Mouse (Mus musculus) hindbrain, embryonic 16.5 days (tissue): Measurements from ENCODE around the gene Mprip. TPM values are rescaled to one million over a fixed set of nuclear protein-coding genes. Genes with fewer than 3 reads are reported as not detected.

Experiments
- ATAC-seq: fragments of 200-750 bp; cut with Nextera tagmentation; 2 replicates; pipeline ENCODE4 v1.8.0; 2017; ENCODE audit warnings: moderate TSS enrichment, moderate library complexity
- H3K27ac ChIP-seq: fragments of 300-500 bp; sonication (generic); 2 replicates; pipeline ENCODE4 v1.5.1; 2014; ENCODE audit warnings: low read depth, mild to moderate bottlenecking, control low read depth, low read length, moderate library complexity
- H3K27me3 ChIP-seq: fragments of 300-500 bp; sonication (generic); replicated peaks from 2 replicates; pipeline ENCODE4 v1.6.1; 2014; ENCODE audit warnings: low read length; ENCODE audit not compliant: control insufficient read depth, insufficient read depth
- H3K36me3 ChIP-seq: fragments of 300-500 bp; sonication (generic); 2 replicates; pipeline ENCODE4 v1.6.1; 2014; ENCODE audit warnings: mild to moderate bottlenecking, low read length, moderate library complexity, mixed read lengths; ENCODE audit not compliant: control insufficient read depth, insufficient read depth
- H3K4me1 ChIP-seq: fragments of 300-500 bp; sonication (generic); 2 replicates; pipeline ENCODE4 v1.6.1; 2014; ENCODE audit warnings: low read depth, low read length; ENCODE audit not compliant: control insufficient read depth, insufficient read depth
- H3K4me2 ChIP-seq: fragments of 300-500 bp; sonication (generic); 2 replicates; pipeline ENCODE4 v1.6.1; 2014; ENCODE audit warnings: mild to moderate bottlenecking, low read length, control low read depth, moderate library complexity
- H3K4me3 ChIP-seq: fragments of 300-500 bp; sonication (generic); 2 replicates; pipeline ENCODE4 v1.5.1; 2014; ENCODE audit warnings: mild to moderate bottlenecking, low read length, control low read depth, moderate library complexity
- H3K9ac ChIP-seq: fragments of 300-500 bp; sonication (generic); 2 replicates; pipeline ENCODE4 v1.6.1; 2014; ENCODE audit warnings: low read depth, mild to moderate bottlenecking, control low read depth, low read length, moderate library complexity
- H3K9me3 ChIP-seq: fragments of 300-500 bp; sonication (generic); 2 replicates; pipeline ENCODE4 v1.6.1; 2014; ENCODE audit warnings: mild to moderate bottlenecking, low read length, moderate library complexity; ENCODE audit not compliant: control insufficient read depth
- WGBS: fragments of 180-500 bp; shearing (Covaris S2); extraction: QIAGEN DNeasy Blood & Tissue Kit; methylation state at CpG from one replicate; pipeline ENCODE4 v1.1.7; 2014; 5-methylcytosine and 5-hydroxymethylcytosine counted together
- polyA plus RNA-seq: library from polyadenylated mRNA; unstranded; fragments of >200 nt; fragmentation: Nextera tagmentation; extraction: Ambion mirVana; gene quantifications from 2 replicates; pipeline ENCODE4 v1.2.1, GENCODE M21; 2015

The Mprip gene
- polyA plus RNA-seq, 1 experiment from 2014 or later, result 34.8 TPM

DNA sequence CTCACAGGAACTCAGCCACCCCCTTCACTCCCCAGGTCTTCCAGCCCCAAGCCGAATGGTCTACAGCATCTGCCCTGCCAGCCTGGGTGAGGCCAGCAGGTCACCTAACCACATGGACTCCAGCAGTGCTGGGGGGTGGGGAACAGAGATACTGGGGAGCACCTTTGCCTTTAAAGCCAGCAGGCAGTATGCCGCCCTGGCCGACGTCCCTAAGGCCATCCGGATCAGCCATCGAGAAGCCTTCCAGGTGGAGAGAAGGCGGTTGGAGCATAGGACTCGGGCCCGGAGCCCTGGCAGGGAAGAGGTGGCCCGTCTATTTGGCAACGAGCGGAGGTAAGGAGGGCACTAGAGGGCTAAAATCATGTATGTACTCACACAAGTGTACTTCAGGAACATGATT is 76.1 kb downstream of the Mprip start:
- ATAC-seq, result no peak
- 94% methylated on average over 12 of the region's 12 CpGs for WGBS
- Histone ChIP-seq H3K9me3 (no peaks in the 10 kb centered on the region), H3K36me3 (peaks cover 41% of the 10 kb centered on the region), H3K4me1 (peaks cover 6% of the 10 kb centered on the region), H3K4me2 (no peak overlapping the region), H3K27me3 (no peaks in the 10 kb centered on the region), H3K27ac (no peak overlapping the region), H3K9ac (no peak overlapping the region), H3K4me3 (no peak overlapping the region)

DNA sequence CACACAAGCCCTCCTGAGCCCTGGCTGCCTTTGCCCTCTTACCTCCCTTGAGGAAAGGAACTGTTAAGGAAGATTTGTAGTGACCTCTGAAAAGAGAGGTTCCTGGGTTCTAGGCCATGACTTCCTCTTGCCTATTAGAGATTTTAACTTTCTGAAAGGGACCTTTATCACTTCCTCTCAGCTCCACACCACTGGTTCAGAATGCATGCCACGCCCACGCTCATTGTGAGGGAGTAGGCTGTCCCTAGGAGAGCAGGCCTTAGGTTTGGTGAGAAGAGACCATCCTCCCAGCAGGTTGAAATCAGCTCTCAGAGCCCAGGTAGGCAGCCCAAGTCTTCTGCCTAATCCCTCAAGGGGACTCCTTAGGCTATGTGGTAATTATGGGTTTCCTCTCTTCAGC is 78.9 kb downstream of the Mprip start:
- Histone ChIP-seq H3K27ac (no peak overlapping the region), H3K9me3 (no peaks in the 10 kb centered on the region), H3K36me3 (peaks cover 59% of the 10 kb centered on the region), H3K4me2 (no peak overlapping the region), H3K4me3 (no peak overlapping the region), H3K9ac (no peak overlapping the region), H3K27me3 (no peaks in the 10 kb centered on the region), H3K4me1 (no peaks in the 10 kb centered on the region)
- 90% methylated on average over 2 of the region's 2 CpGs for WGBS
- no peak for ATAC-seq

DNA sequence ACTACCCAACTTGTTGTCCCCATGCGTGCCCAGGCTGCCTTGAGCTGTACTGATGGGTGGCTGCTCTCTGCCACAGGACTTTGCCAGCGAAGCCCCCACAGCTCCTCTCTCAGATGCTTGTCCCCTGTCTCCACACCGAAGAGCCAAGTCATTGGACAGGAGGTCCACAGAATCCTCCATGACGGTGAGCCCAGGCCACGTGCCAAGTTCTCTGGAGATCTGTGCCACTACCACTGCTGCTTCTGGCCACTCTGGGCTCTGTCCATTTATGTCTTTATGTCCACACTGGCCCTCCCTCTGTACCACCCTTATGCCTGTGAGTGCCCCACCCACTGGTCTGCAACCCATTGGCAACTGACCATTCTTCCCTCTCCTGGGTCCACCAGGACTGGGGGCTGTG is 80.8 kb downstream of the Mprip start:
- no peak overlapping the region for H3K4me3 ChIP-seq
- WGBS, result 98% methylated on average over 5 of the region's 5 CpGs
- H3K4me1 ChIP-seq, result no peaks in the 10 kb centered on the region
- no peaks in the 10 kb centered on the region for H3K27me3 ChIP-seq
- no peak overlapping the region for H3K9ac ChIP-seq
- H3K9me3 ChIP-seq, result no peaks in the 10 kb centered on the region
- H3K4me2 ChIP-seq, result no peak overlapping the region
- peaks cover 53% of the 10 kb centered on the region for H3K36me3 ChIP-seq
- H3K27ac ChIP-seq, result no peak overlapping the region
- ATAC-seq, result no peak

DNA sequence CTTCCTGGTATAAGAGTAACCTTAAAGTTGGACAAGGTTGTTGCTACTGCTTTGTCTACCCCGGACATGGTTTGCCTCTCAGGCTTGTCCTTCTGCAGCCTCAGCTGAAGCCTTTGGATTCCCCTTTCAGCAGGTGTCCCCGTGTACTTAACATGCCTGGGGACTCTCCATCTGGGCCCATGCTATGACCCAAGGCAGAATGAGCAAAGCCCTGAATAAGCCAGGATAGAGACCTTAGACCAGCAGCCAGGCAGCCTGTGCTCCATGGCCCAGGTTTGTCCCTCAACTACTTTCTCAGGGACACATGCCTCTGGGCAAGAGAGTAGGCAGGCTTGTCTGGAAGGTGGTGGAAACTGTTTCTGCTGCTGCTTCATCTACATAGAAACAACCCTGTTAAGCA is 82.2 kb downstream of the Mprip start:
- H3K27me3 ChIP-seq, result no peaks in the 10 kb centered on the region
- no peak for ATAC-seq
- no peak overlapping the region for H3K4me3 ChIP-seq
- H3K4me2 ChIP-seq, result no peak overlapping the region
- peak overlapping the region; percentile 18; the same call in 1 of the 2 replicates for H3K27ac ChIP-seq
- no peaks in the 10 kb centered on the region for H3K4me1 ChIP-seq
- H3K9ac ChIP-seq, result no peak overlapping the region
- peaks cover 40% of the 10 kb centered on the region for H3K36me3 ChIP-seq
- H3K9me3 ChIP-seq, result no peaks in the 10 kb centered on the region
- WGBS, result 93% methylated on average over 2 of the region's 2 CpGs

DNA sequence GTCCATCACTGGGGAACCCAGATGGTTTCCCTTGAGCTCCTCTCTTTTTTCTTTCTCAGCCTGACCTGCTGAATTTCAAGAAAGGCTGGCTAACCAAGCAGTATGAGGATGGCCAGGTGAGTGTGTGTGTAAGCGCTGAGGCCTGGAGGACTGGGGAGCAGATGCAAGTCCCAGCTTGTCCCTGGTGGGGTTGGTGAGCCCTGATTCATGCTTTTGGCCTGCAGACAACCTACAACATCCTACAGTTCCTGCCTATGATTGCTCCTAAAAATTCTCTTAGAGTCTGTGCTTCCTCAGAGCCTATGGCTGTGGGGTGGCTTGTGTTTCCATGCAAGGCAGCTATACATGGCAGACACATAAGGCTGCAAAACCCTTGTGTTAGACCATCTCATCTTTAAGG is 82.6 kb downstream of the Mprip start:
- Histone ChIP-seq H3K36me3 (peaks cover 40% of the 10 kb centered on the region), H3K4me3 (no peak overlapping the region), H3K27me3 (no peaks in the 10 kb centered on the region), H3K27ac (peak overlapping the region; percentile 18; the same call in 1 of the 2 replicates), H3K9ac (no peak overlapping the region), H3K9me3 (no peaks in the 10 kb centered on the region), H3K4me2 (no peak overlapping the region), H3K4me1 (no peaks in the 10 kb centered on the region)
- ATAC-seq, result no peak
- WGBS, result 100% methylated on average over 1 of the region's 1 CpGs

DNA sequence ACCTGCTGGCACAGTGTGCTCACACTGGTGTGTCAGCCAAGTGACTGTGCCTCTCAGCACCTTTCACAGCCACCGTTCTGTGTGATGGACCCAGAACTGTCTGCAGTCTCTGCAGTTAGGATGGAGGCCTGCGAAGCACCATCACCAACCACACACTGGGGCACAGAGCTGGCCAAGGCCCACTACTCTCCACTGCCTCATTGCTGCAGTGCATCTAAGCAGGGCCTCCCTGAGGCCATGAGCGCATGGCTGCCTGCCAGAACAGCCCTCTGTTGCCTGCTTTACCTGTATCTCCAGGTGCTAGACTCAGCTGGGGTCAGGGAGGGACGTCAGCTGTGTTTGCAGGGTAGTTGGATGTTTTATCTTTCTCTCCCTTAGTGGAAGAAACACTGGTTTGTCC is 83.3 kb downstream of the Mprip start:
- H3K4me2 ChIP-seq, result no peak overlapping the region
- WGBS, result 100% methylated on average over 4 of the region's 4 CpGs
- no peak overlapping the region for H3K27ac ChIP-seq
- no peaks in the 10 kb centered on the region for H3K27me3 ChIP-seq
- no peaks in the 10 kb centered on the region for H3K9me3 ChIP-seq
- no peak overlapping the region for H3K9ac ChIP-seq
- no peak overlapping the region for H3K4me3 ChIP-seq
- H3K4me1 ChIP-seq, result no peaks in the 10 kb centered on the region
- peaks cover 44% of the 10 kb centered on the region for H3K36me3 ChIP-seq
- no peak for ATAC-seq

DNA sequence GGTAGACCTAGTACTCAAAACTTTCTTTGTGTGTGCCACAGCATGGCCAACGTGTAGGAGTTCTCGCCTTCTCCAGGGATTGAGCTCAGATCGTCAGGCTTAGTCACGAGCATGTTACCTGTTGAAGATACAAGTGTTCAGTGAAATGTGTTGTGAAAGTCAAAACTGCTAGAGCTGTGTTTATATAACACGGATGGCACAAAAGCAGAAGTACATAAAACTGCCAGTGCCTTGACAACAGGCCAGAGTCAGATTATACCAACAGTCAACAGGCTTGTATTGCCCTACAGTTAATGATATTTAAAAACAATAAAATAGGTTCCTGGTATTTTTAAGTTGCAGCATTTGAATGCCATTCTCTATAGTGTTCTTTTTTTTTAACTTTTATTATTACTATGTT is 84.7 kb downstream of the Mprip start:
- Histone ChIP-seq H3K27ac (no peak overlapping the region), H3K4me2 (no peak overlapping the region)
- WGBS, result 97% methylated on average over 5 of the region's 5 CpGs

DNA sequence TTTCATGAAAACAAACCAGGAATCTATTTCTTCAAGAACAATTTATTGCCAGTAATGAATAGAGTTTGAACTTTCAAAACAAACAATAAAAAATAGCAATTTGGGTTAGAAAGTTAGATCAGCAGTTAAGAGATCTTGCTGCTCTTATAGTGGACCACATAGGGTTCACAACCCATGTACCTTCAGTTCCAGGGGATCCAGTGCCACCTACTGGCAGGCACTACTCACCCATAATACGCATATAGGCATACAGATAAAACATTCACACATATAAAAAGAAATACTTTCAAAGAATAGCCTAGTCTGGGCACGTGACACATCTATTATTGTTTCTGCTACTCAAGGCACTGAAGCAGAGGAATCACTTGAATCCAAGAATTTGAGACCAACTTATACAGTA is 85.5 kb downstream of the Mprip start:
- Histone ChIP-seq H3K9me3 (no peaks in the 10 kb centered on the region), H3K4me2 (no peak overlapping the region), H3K4me1 (no peaks in the 10 kb centered on the region), H3K27me3 (no peaks in the 10 kb centered on the region), H3K4me3 (no peak overlapping the region), H3K9ac (no peak overlapping the region), H3K27ac (no peak overlapping the region), H3K36me3 (peaks cover 43% of the 10 kb centered on the region)
- ATAC-seq, result no peak
- WGBS, result 91% methylated on average over 2 of the region's 2 CpGs

More for the DNA sequence above, 84.7 kb downstream of the Mprip start:
- no peaks in the 10 kb centered on the region for H3K9me3 ChIP-seq
- no peak for ATAC-seq
- H3K27me3 ChIP-seq, result no peaks in the 10 kb centered on the region
- no peaks in the 10 kb centered on the region for H3K4me1 ChIP-seq
- H3K9ac ChIP-seq, result no peak overlapping the region
- H3K36me3 ChIP-seq, result peaks cover 49% of the 10 kb centered on the region
- H3K4me3 ChIP-seq, result no peak overlapping the region

DNA sequence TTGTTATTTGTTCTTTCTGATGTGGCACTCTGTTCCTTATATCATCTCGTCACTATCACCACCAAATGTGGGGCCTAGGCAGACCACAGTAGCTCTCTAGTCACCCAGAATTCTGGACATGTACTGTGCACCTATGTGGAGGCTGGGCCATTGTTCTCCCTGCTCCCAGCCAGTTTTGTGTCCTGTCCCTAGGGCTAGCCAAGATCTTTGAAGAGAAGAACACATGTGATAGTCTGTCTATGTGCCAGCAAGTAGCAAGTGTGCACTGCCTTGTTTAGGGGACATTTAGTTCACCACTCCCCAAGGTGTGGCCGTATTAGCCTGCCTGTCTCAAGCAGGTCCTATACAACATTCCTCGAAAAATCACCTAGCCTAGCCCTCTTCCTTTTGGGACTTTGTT is 87.9 kb downstream of the Mprip start:
- Histone ChIP-seq H3K9me3 (no peaks in the 10 kb centered on the region), H3K4me1 (no peaks in the 10 kb centered on the region), H3K4me2 (no peak overlapping the region), H3K27me3 (no peaks in the 10 kb centered on the region), H3K9ac (no peak overlapping the region), H3K36me3 (peaks cover 35% of the 10 kb centered on the region), H3K27ac (no peak overlapping the region), H3K4me3 (no peak overlapping the region)
- no peak for ATAC-seq
- 98% methylated on average over 3 of the region's 3 CpGs for WGBS

DNA sequence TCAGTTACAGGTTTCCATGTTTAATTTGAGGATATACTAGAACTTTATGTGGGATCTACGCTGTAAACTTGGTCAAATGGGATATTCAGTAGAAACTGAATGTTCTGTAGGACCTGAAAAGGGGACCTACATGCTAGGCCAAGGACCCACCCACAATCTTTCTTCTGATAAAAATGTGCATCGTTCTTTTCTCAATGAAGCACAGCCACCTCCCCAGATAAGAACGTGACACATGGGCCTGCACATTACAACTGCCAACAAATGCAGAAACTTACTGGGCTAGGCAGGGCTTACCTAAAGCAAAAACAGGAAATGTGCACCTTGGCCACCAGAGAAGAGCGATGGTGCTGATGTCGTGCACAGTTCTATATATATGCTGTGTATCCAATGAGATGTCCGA is 93.4 kb downstream of the Mprip start:
- no peak overlapping the region for H3K9ac ChIP-seq
- ATAC-seq, result no peak
- no peak overlapping the region for H3K4me2 ChIP-seq
- H3K4me3 ChIP-seq, result no peak overlapping the region
- 96% methylated on average over 6 of the region's 6 CpGs for WGBS
- H3K36me3 ChIP-seq, result peaks cover 44% of the 10 kb centered on the region
- peaks cover 11% of the 10 kb centered on the region for H3K4me1 ChIP-seq
- no peak overlapping the region for H3K27ac ChIP-seq
- no peaks in the 10 kb centered on the region for H3K9me3 ChIP-seq
- H3K27me3 ChIP-seq, result no peaks in the 10 kb centered on the region
